Mouse (Mus musculus) forelimb bud, embryonic 11.5 days (tissue): ENCODE results near the gene Rps10.
"Not testable (repeated sequence)": the region's sequence is repeated elsewhere in the genome, so short reads cannot be mapped to it uniquely, and the experiment has no call there.

Experiments used
- DNase-seq: peaks from one replicate; pipeline ENCODE4 v3.0.0-alpha.2; 2012; ENCODE audit warnings: low read depth, low spot score

Gene Rps10

GRCm38 (mm10) chr17:27644572-27644971, 8.1 kb upstream of the Rps10 start:
- no peak for DNase-seq

DNA sequence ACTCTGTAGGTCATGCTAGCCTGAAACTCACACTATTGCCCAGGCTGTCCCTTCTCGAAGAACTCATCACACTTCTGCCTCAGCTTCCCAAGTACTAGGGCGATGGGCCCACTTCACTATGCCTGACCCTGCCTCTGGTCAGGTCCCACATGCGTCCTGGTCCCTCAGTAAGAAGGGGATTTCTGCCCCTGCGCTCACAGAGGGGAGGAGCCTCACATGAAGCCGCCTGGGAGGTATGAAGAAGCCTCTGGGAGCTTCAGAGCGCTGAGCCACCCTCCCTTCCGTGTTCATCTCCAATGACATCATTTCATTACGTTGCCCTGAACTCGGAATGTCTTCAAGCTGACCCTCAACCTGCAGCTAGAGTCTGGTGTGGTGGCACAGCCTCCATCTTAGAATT, 7.3 kb upstream of the Rps10 start:
- DNase-seq: no peak

DNA sequence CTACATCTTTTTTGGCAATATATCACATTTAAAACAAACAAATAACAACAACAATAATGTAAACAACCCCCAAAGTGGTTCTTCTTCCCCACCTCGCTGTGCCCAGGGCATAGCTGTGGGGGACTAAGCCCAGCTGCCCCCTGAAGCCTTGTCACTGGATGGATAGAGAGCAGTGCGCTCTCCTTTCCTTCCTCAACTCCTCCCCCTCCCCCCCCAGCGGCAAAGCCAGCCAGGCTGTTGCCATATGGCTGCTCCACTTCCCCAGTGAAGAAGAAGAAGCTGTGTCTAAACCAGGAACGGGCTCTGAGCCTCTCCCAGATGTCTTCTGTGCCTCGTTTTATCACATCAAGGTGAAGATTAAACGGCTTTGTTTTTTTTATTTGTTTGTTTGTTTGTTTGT, 6.6 kb upstream of the Rps10 start:
- no peak for DNase-seq

- DNase-seq: no peak
Observed at GRCm38 (mm10) chr17:27642491-27643062, 6.1 kb upstream of the Rps10 start.

GRCm38 (mm10) chr17:27639851-27640250, 3.4 kb upstream of the Rps10 start:
- DNase-seq: not testable (repeated sequence)

DNA sequence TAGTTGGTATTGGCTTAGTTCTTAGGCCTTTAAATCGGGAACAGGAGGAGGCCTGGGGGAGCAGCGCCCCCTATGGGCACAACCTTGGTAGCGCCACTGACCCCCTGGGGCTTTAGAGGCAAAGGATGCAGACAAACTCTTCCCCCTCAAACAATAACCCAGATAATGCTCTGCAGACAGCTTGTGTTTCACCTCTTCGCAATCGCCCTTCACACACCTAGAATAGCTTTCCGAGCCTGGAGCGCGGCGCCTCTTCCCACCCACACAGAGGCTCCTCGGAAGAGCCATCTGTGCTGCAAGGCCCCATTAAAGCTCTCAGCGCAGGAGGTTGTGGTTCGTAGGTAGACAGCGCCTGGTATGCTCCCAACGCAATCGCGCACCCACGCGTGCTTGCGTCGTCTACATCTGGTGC, 2.5 kb upstream of the Rps10 start:
- DNase-seq: no peak

- no peak for DNase-seq
Observed at GRCm38 (mm10) chr17:27637333-27637732, 864 bp upstream of the Rps10 start.

DNA sequence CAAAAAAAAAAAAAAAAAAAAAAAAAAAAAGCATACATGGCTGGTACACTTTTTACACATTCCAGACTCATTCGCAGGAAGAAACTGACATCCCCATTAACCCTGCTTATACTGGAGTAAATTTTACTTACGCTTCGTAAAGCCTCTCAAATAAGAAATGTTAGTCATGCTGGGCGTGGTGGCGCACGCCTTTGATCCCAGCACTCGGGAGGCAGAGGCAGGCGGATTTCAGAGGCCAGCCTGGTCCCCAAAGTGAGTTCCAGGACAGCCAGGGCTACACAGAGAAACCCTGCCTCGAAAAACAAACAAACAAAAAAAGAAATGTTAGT, 930 bp downstream of the Rps10 start:
- DNase-seq: not testable (repeated sequence)

DNA sequence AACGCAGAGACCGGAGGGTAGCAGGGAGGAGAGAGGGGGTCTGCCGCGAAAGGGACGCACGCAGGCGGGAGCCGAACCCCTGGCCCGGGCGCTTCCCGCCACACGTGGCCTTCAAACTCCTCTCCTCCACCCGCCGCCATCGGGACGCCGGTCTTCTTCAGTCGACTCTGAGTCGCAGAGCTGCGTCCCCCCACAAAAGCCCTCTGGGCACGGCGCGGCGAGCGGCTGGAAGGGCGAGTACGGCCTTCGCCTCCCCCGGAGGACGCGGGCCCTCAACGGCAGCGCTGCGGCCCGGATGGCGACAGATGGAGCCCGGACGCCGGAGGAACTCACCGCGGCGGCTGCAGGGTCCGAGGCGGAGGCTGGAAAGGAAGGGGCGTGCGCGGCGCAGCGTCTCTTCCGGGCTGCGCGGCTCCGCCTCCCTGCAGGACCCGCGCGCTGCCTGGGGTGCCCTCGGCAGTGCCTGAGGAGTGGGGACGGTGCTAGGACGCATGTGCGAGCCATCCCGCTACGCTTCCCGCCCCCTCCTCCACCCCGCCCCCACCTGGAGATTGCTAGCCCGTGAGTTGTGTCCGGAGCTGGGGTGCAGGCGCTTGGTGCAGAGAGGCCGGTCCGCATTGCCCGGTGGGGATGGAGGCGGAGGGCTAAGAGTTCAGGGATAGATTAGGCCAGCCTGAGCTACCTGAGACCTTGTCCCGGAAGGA, 1.4 kb downstream of the Rps10 start, which contains the start of gene RPS10-NUDT3:
Gene RPS10-NUDT3 (minus strand): TSS at position 352 of the 704 bp plus-strand sequence.
- DNase-seq: peak; percentile 94

- peak; percentile 85 for DNase-seq
Observed at GRCm38 (mm10) chr17:27629249-27630020, 7.0 kb downstream of the Rps10 start.

- DNase-seq: no peak
Observed at GRCm38 (mm10) chr17:27628376-27628775, 8.1 kb downstream of the Rps10 start.

DNA sequence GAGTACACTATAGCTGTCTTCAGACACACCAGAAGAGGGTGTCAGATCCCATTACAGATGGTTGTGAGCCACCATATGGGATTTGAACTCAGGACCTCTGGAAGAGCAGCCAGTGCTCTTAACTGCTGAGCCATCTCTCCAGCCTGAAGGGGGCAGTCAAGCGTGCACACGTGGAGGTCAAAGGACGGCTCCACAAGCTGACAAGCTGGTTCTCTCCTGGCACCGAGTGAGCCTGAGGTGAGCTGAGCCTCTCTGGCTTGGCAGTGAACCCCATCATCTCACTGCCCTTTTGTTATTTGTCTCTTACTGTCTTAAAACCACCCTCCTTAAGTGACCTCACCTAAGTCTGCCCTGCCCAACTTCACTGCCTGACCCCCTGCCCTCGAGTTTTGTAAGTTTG, 9.0 kb downstream of the Rps10 start:
- no peak for DNase-seq

GRCm38 (mm10) chr17:27626681-27627080, 9.8 kb downstream of the Rps10 start:
- no peak for DNase-seq

GRCm38 (mm10) chr17:27625455-27626251, 10.8 kb downstream of the Rps10 start:
- DNase-seq: no peak

- DNase-seq: peak; percentile 96
Observed at GRCm38 (mm10) chr17:27623360-27624326, 12.8 kb downstream of the Rps10 start, which contains the start of gene Nudt3. TSS of gene Nudt3 (minus strand) at chr17:27623495.

DNA sequence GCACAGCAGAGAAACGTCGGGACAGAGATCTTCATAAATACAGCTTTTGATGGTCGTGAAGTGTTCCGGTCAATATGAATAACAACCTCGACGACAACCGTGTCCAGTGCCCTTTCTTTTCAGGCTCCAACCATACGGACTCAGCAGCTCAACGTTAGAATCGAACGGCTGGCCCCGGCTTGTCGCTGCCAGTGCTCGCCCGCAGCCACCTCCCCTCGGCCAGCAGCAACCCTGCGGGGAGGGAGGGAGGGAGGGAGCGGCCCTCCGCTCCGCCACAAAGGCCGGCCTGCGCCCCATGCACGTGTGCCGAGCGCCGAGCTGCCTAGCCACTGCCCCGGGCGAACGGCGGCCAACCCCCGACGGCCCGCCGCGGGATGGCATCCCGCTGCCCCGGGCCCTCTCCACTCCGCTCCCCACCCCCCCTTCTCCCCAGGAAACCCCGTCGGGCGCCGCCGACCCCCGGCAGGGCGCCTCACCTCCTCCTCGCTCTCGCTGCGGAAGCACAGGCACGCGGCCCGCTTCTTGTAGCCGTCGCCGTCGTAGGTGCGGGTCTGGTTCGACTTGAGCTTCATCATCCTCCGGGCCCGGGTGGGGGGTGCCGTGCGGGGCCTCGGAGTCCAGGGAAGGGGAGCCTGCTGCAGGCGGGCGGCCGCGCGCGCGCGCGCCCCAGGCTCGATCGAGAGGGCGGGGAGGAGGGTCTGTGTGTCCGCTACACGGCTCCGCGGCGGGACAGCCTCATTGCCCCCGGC, 13.7 kb downstream of the Rps10 start:
- peak; percentile 51 for DNase-seq

- DNase-seq: peak; percentile 34
Observed at GRCm38 (mm10) chr17:27621705-27622531, 14.6 kb downstream of the Rps10 start.

GRCm38 (mm10) chr17:27621161-27621560, 15.3 kb downstream of the Rps10 start:
- DNase-seq: no peak

- no peak for DNase-seq
Observed at GRCm38 (mm10) chr17:27615388-27615787, 21.1 kb downstream of the Rps10 start.
